In genomic region chr3:69373544-69374306, GRCm38 (mm10) we compare ENCODE assay signal across 8 mouse cellular contexts. TPM values are rescaled to one million over a fixed set of nuclear protein-coding genes. Genes with fewer than 3 reads are reported as not detected.
DNase-seq lines count a peak whose midpoint lies in the region; ATAC-seq lines count a peak whose summit lies in the region.

No protein-coding gene starts in this region.

- no peaks in the 10 kb centered on the region for H3K36me3 ChIP-seq in hindbrain, embryonic 16.5 days (ENCODE audit: control insufficient read depth, insufficient read depth, low read length)
- H3K36me3 ChIP-seq in neural tube, embryonic 13.5 days = no peaks in the 10 kb centered on the region

- H3K27me3 ChIP-seq in hindbrain, embryonic 16.5 days (replicated peaks; ENCODE audit: control insufficient read depth, insufficient read depth, low read length) = no peaks in the 10 kb centered on the region
- no peaks in the 10 kb centered on the region for H3K27me3 ChIP-seq in neural tube, embryonic 13.5 days

- no peak overlapping the region for H3K9ac ChIP-seq in hindbrain, embryonic 16.5 days (ENCODE audit: low read depth, low read length)
- no peak overlapping the region for H3K9ac ChIP-seq in neural tube, embryonic 13.5 days

- H3K4me3 ChIP-seq in hindbrain, embryonic 16.5 days (ENCODE audit: low read length) = no peak overlapping the region
- H3K4me3 ChIP-seq in neural tube, embryonic 13.5 days = no peak overlapping the region

- no peak overlapping the region for H3K27ac ChIP-seq in hindbrain, embryonic 16.5 days (ENCODE audit: low read depth, low read length)
- 0 out of 2 replicates have a peak overlapping the region, but pooled peaks have one; percentile 42 for H3K27ac ChIP-seq in neural tube, embryonic 13.5 days (replicated peaks)

- peak; percentile 82 for ATAC-seq in hindbrain, embryonic 16.5 days
- peak; percentile 76; the same call in 1 of the 2 replicates for ATAC-seq in neural tube, embryonic 13.5 days (ENCODE audit: low read depth)
- no peak for ATAC-seq in erythroblast, adult 5-6 weeks (replicated peaks; ENCODE audit: low FRiP score, poor library complexity, severe bottlenecking)

- no peak overlapping the region for H3K4me2 ChIP-seq in hindbrain, embryonic 16.5 days (ENCODE audit: low read length)
- H3K4me2 ChIP-seq in neural tube, embryonic 13.5 days = no peak overlapping the region

- peak; percentile 60 for DNase-seq in layer of hippocampus, adult 9-11 months
- DNase-seq in layer of hippocampus, postnatal 10 days (ENCODE audit: low spot score in 2 of 2) = no peak
- peak; percentile 28 for DNase-seq in adipocyte (ENCODE audit: low spot score)
- DNase-seq in gastrocnemius, postnatal 4 days (ENCODE audit: low spot score in 2 of 2) = no peak
- no peak for DNase-seq in adrenal gland, postnatal 4 days (ENCODE audit: low spot score in 2 of 2)

- no peaks in the 10 kb centered on the region for H3K9me3 ChIP-seq in hindbrain, embryonic 16.5 days (ENCODE audit: control insufficient read depth, low read length)
- H3K9me3 ChIP-seq in neural tube, embryonic 13.5 days = no peaks in the 10 kb centered on the region

- H3K4me1 ChIP-seq in hindbrain, embryonic 16.5 days (ENCODE audit: control insufficient read depth, insufficient read depth, low read depth, low read length) = peaks cover 2% of the 10 kb centered on the region; the same call in 1 of the 2 replicates
- H3K4me1 ChIP-seq in neural tube, embryonic 13.5 days (replicated peaks) = peaks cover 6% of the 10 kb centered on the region

- WGBS in hindbrain, embryonic 16.5 days = 56% methylated on average over 10 of the region's 10 CpGs
- 61% methylated on average over 10 of the region's 10 CpGs for WGBS in neural tube, embryonic 13.5 days

RNA-seq across cellular contexts. Expression of gene Ppm1l, which starts 57.1 kb away (rescaled TPM):
- 10 to 100 TPM; 56.7 to 57.7 TPM for total RNA-seq in layer of hippocampus, postnatal 10 days (2021)
- 19.1 and 20.8 TPM in 2 replicates for polyA plus RNA-seq in hindbrain, embryonic 16.5 days (2015; fragmentation: Nextera tagmentation; extraction: Ambion mirVana)
- 22.1 and 24.9 TPM in 2 replicates for polyA plus RNA-seq in neural tube, embryonic 13.5 days (2015; fragmentation: Nextera tagmentation; extraction: Ambion mirVana)
- 4.8 and 11.5 TPM in 2 replicates for total RNA-seq in erythroblast, adult 5-6 weeks (2015; ENCODE audit: low replicate concordance)
- 12.9 and 17.1 TPM in 2 replicates for total RNA-seq in erythroblast, adult 5-6 weeks (2017; ENCODE audit: low replicate concordance)
- total RNA-seq in gastrocnemius, postnatal 4 days (2021) = 10 to 100 TPM; 31.5 to 39.7 TPM
- 10 to 100 TPM; 15.6 to 17.0 TPM for total RNA-seq in adrenal gland, postnatal 4 days (2021)

Comparison
In these comparisons a context has a peak if more than half of its experiments do, and no peak if none do; other contexts are left out.
1. DNase-seq: peak in layer of hippocampus, adult 9-11 months (single experiment) and adipocyte (single experiment); none in layer of hippocampus, postnatal 10 days (0 of 2), gastrocnemius, postnatal 4 days (0 of 2) and adrenal gland, postnatal 4 days (0 of 2).